Mouse (Mus musculus): Measurements from ENCODE around the gene Adgrv1.
"Not testable (repeated sequence)": the region's sequence is repeated elsewhere in the genome, so short reads cannot be mapped to it uniquely, and the experiment has no call there.

The Adgrv1 gene

GRCm38 (mm10) chr13:81342987-81343596 is 289.9 kb downstream of the Adgrv1 start:
- no peak for DNase-seq (ENCODE audit: extremely low spot score, low spot score)

GRCm38 (mm10) chr13:81335241-81335640 is 297.7 kb downstream of the Adgrv1 start:
- no peak for DNase-seq (ENCODE audit: extremely low spot score, low spot score)

GRCm38 (mm10) chr13:81332018-81332417 is 300.9 kb downstream of the Adgrv1 start:
- DNase-seq (ENCODE audit: extremely low spot score, low spot score), result peak; percentile 28

GRCm38 (mm10) chr13:81329762-81330161 is 303.2 kb downstream of the Adgrv1 start:
- no peak for DNase-seq (ENCODE audit: extremely low spot score, low spot score)

- no peak for DNase-seq (ENCODE audit: extremely low spot score, low spot score)
Observed at GRCm38 (mm10) chr13:81328181-81328580, 304.8 kb downstream of the Adgrv1 start.

GRCm38 (mm10) chr13:81325606-81326215 is 307.2 kb downstream of the Adgrv1 start:
- no peak for DNase-seq (ENCODE audit: extremely low spot score, low spot score)

GRCm38 (mm10) chr13:81323546-81324316 is 309.2 kb downstream of the Adgrv1 start:
- no peak for DNase-seq (ENCODE audit: extremely low spot score, low spot score)

GRCm38 (mm10) chr13:81316581-81316980 is 316.4 kb downstream of the Adgrv1 start:
- no peak for DNase-seq (ENCODE audit: extremely low spot score, low spot score)

- no peak for DNase-seq (ENCODE audit: extremely low spot score, low spot score)
Observed at GRCm38 (mm10) chr13:81314306-81315120, 318.4 kb downstream of the Adgrv1 start.

GRCm38 (mm10) chr13:81312148-81312547 is 320.8 kb downstream of the Adgrv1 start:
- no peak for DNase-seq (ENCODE audit: extremely low spot score, low spot score)

GRCm38 (mm10) chr13:81300851-81301250 is 332.1 kb downstream of the Adgrv1 start:
- DNase-seq (ENCODE audit: extremely low spot score, low spot score), result no peak

GRCm38 (mm10) chr13:81294106-81294505 is 338.8 kb downstream of the Adgrv1 start:
- no peak for DNase-seq (ENCODE audit: extremely low spot score, low spot score)

GRCm38 (mm10) chr13:81282193-81282592 is 350.8 kb downstream of the Adgrv1 start:
- DNase-seq (ENCODE audit: extremely low spot score, low spot score), result no peak

- no peak for DNase-seq (ENCODE audit: extremely low spot score, low spot score)
Observed at GRCm38 (mm10) chr13:81280650-81281229, 352.2 kb downstream of the Adgrv1 start.

GRCm38 (mm10) chr13:81279351-81279736 is 353.6 kb downstream of the Adgrv1 start:
- DNase-seq (ENCODE audit: extremely low spot score, low spot score), result no peak

GRCm38 (mm10) chr13:81278669-81279350 is 354.1 kb downstream of the Adgrv1 start:
- no peak for DNase-seq (ENCODE audit: extremely low spot score, low spot score)

- DNase-seq (ENCODE audit: extremely low spot score, low spot score), result no peak
Observed at GRCm38 (mm10) chr13:81273837-81274236, 359.1 kb downstream of the Adgrv1 start.

GRCm38 (mm10) chr13:81270396-81270795 is 362.6 kb downstream of the Adgrv1 start:
- no peak for DNase-seq (ENCODE audit: extremely low spot score, low spot score)

GRCm38 (mm10) chr13:81269056-81269455 is 363.9 kb downstream of the Adgrv1 start:
- DNase-seq (ENCODE audit: extremely low spot score, low spot score), result no peak

GRCm38 (mm10) chr13:81267489-81267888 is 365.5 kb downstream of the Adgrv1 start:
- not testable (repeated sequence) for DNase-seq (ENCODE audit: extremely low spot score, low spot score)

GRCm38 (mm10) chr13:81264465-81264864 is 368.5 kb downstream of the Adgrv1 start:
- no peak for DNase-seq (ENCODE audit: extremely low spot score, low spot score)
